Mouse (Mus musculus) cerebellum, adult 2 months (tissue): Measurements from ENCODE around the gene Gramd1a. TPM values are rescaled to one million over a fixed set of nuclear protein-coding genes. Genes with fewer than 3 reads are reported as not detected.
A peak's percentile ranks its signal among the peaks of the same experiment; 100 is the strongest.

Experiments
- DNase-seq, 2 experiments: peaks; one replicate each; pipeline ENCODE4 v3.0.0; 2021
- H3K27ac ChIP-seq: fragments of 200-500 bp; 2 replicates; pipeline ENCODE4 v1.5.1; 2012; ENCODE audit warnings: low read length, control low read depth, inconsistent platforms; ENCODE audit not compliant: insufficient read depth
- H3K27me3 ChIP-seq: fragments of 200-500 bp; 2 replicates; pipeline ENCODE4 v1.6.1; 2012; ENCODE audit warnings: inconsistent platforms, mild to moderate bottlenecking, low read length, moderate library complexity; ENCODE audit not compliant: control insufficient read depth, insufficient read depth
- H3K4me1 ChIP-seq: fragments of 200-500 bp; 2 replicates; pipeline ENCODE4 v1.6.1; 2011; ENCODE audit warnings: low read length; ENCODE audit not compliant: control insufficient read depth, insufficient read depth
- H3K4me3 ChIP-seq: fragments of 200-500 bp; replicated peaks from 2 replicates; pipeline ENCODE3; 2011; ENCODE audit warnings: mild to moderate bottlenecking, low read depth, low read length, control low read depth; ENCODE audit not compliant: insufficient read depth
- CTCF ChIP-seq: fragments of 200-500 bp; IDR thresholded peaks from 2 replicates; pipeline ENCODE4 v1.5.1; 2011; ENCODE audit warnings: low read depth, mild to moderate bottlenecking, control low read depth, low read length, moderate library complexity, borderline replicate concordance; ENCODE audit not compliant: insufficient read depth
- POLR2A ChIP-seq: fragments of 200-500 bp; IDR thresholded peaks from 2 replicates; pipeline ENCODE4 v1.6.1; 2011; ENCODE audit warnings: low read length, control low read depth, borderline replicate concordance; ENCODE audit not compliant: insufficient read depth
- WGBS: fragments of 180-500 bp; shearing (Covaris S2); methylation state at CpG from one replicate; pipeline ENCODE4 v1.1.7; 2018; 5-methylcytosine and 5-hydroxymethylcytosine counted together
- polyA plus RNA-seq: library from polyadenylated mRNA; depleted of rRNA; stranded (reverse); fragments of >200 nt; gene quantifications from 2 replicates; pipeline ENCODE4 v1.2.3, GENCODE M21; 2012

The Gramd1a gene
- polyA plus RNA-seq, 1 experiment: 153 TPM

GRCm38 (mm10) chr7:31115587-31116043 lies 40.1 kb downstream of the Gramd1a start:
- WGBS: 7% methylated on average over 17 of the region's 17 CpGs
- Histone ChIP-seq H3K27ac (peak overlapping the region; percentile 42; the same call in 1 of the 2 replicates), H3K27me3 (no peaks in the 10 kb centered on the region), H3K4me3 (no peak overlapping the region), H3K4me1 (peaks cover 47% of the 10 kb centered on the region)
- TF ChIP-seq POLR2A: no peak
- TF ChIP-seq CTCF: no peak
- DNase-seq: peak; percentile 81 to 83

DNA sequence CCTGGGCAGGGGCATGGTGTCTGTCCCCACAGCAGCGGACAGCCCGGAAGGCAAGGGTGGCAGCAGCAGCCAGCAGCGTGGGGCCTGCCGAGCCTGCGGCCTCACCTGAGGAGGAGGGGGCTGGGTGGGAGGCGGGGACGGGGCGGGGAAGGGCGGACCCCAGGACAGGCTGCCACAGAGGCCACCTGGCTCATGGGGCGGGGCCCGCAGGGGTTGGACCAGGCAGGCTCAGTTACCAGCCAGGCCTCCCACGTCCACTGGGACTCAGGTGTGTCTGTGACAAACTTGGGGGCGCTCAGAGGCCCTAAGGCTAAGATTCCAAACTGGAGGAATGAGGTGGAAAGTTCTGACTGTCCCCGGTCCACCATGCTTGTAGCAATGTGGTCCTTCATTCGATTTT lies 40.5 kb downstream of the Gramd1a start, which contains the start of gene Hpn:
Gene Hpn (minus strand): TSS at position 109 of the 400 bp plus-strand sequence.
- Histone ChIP-seq H3K27ac (peak within 1 kb of the TSS; percentile 42; the same call in 1 of the 2 replicates), H3K4me1 (peaks cover 45% of the 10 kb centered on the region), H3K27me3 (no peaks in the 10 kb centered on the region), H3K4me3 (no peak within 1 kb of the TSS)
- 41% methylated on average over 15 of the region's 15 CpGs for WGBS
- DNase-seq: peak; percentile 43 to 46
- TF ChIP-seq CTCF (no peak), POLR2A (no peak)

- Histone ChIP-seq H3K27ac (no peak overlapping the region), H3K4me3 (no peak overlapping the region), H3K27me3 (no peaks in the 10 kb centered on the region), H3K4me1 (peaks cover 45% of the 10 kb centered on the region)
- no peak for TF ChIP-seq POLR2A
- no peak; the same call in 1 of the 2 replicates for TF ChIP-seq CTCF
- whole genome bisulfite sequencing: 74% methylated on average over 10 of the region's 10 CpGs
- no peak for DNase-seq
These were observed 41.0 kb downstream of the Gramd1a start for GRCm38 (mm10) chr7:31114646-31115045.

- H3K4me3 ChIP-seq: no peak overlapping the region
- no peak for DNase-seq
- no peak overlapping the region for H3K27ac ChIP-seq
- TF ChIP-seq CTCF: no peak
- no peak for TF ChIP-seq POLR2A
- H3K4me1 ChIP-seq: peaks cover 42% of the 10 kb centered on the region
- H3K27me3 ChIP-seq: no peaks in the 10 kb centered on the region
- WGBS: 95% methylated on average over 6 of the region's 6 CpGs
These were observed 41.9 kb downstream of the Gramd1a start for GRCm38 (mm10) chr7:31113800-31114199.

DNA sequence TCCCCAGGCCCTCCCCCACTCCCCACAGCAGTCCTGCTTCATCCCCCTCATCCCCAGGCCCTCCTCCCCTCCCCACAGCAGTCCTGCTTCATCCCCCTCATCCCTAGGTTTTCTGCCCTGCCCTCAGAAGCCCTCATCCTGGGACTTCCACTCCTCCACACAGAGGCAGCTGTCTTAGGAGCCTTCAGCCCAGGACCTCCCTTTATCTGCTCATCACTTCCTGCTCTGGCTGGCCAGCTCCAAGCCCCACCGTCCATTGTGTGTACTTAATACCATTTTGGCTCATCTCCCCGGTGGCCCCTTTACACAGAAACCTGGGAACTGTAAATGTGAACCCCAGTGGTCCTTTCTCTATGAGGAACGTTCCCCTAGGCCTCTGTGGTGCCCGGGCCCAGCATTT lies 43.7 kb downstream of the Gramd1a start:
- peaks cover 29% of the 10 kb centered on the region for H3K4me1 ChIP-seq
- WGBS: 53% methylated on average over 4 of the region's 4 CpGs
- no peaks in the 10 kb centered on the region for H3K27me3 ChIP-seq
- no peak overlapping the region for H3K27ac ChIP-seq
- TF ChIP-seq CTCF (no peak), POLR2A (no peak)
- DNase-seq: no peak
- H3K4me3 ChIP-seq: no peak overlapping the region

DNA sequence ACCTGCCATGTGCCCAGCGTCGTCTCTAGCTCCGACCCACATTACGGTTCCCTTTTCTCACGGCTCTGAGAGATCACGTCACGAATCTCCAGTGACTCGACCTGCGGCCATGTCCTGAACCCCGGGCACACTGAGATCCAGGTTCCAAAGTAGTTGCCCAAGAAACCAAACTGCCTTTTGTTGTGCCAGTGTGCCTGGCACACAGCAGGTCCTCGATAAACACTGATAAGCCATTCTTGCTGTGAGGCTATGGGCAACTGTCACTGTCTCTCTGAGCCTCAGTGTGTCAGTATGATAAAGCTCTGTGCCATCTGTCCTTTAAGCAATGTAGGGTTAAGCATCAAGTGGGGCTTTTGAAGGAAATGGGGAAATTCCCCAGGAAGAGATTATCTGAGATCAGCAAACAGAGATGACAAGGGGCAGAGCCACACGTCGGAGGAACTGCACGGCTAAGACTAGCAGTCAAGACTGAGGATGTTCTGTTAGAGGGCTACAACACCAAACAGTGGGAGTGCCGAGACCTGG lies 44.8 kb downstream of the Gramd1a start:
- Histone ChIP-seq H3K27ac (no peak overlapping the region), H3K4me3 (no peak overlapping the region), H3K4me1 (peaks cover 20% of the 10 kb centered on the region), H3K27me3 (no peaks in the 10 kb centered on the region)
- WGBS: 86% methylated on average over 15 of the region's 15 CpGs
- TF ChIP-seq CTCF: no peak
- no peak for TF ChIP-seq POLR2A
- no peak for DNase-seq

DNA sequence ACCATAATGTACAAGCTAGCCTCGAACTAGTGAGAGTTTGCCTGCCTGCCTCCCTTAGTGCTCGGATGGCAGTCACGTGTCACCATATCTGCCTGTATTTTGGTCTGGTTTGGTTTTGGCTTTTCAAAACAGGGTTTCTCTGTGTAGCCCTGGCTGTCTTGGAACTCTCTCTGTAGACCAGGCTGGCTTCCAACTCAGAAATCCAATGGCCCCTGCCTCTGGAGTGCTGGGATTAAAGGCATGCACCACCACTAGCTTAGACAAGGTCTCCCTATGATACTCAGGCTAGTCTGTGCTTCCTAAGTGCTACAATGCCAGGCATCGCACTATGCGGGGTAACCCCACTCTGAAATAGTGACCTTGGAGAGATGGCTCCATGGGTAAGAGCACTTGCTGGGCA lies 45.9 kb downstream of the Gramd1a start:
- Histone ChIP-seq H3K27ac (no peak overlapping the region), H3K27me3 (no peaks in the 10 kb centered on the region), H3K4me1 (peaks cover 14% of the 10 kb centered on the region), H3K4me3 (no peak overlapping the region)
- DNase-seq: no peak
- TF ChIP-seq CTCF (no peak), POLR2A (no peak)
- 76% methylated on average over 5 of the region's 5 CpGs for WGBS

- Histone ChIP-seq H3K27me3 (no peaks in the 10 kb centered on the region), H3K4me1 (peaks cover 14% of the 10 kb centered on the region), H3K27ac (no peak overlapping the region), H3K4me3 (no peak overlapping the region)
- TF ChIP-seq CTCF (no peak), POLR2A (no peak)
- WGBS: 5% methylated on average over 7 of the region's 7 CpGs
- peak; percentile 78 for DNase-seq
These were observed 46.6 kb downstream of the Gramd1a start for GRCm38 (mm10) chr7:31109091-31109490.

- Histone ChIP-seq H3K27ac (no peak overlapping the region), H3K4me1 (peaks cover 14% of the 10 kb centered on the region), H3K4me3 (no peak overlapping the region), H3K27me3 (no peaks in the 10 kb centered on the region)
- 86% methylated on average over 11 of the region's 11 CpGs for WGBS
- DNase-seq: no peak
- TF ChIP-seq CTCF (no peak), POLR2A (no peak)
These were observed 47.9 kb downstream of the Gramd1a start for GRCm38 (mm10) chr7:31107781-31108180.
